Mouse (Mus musculus): Measurements from ENCODE around the gene Fam50b.

Fam50b gene

GRCm38 (mm10) chr13:34794426-34794825 lies 59.8 kb downstream of the Fam50b start:
- DNase-seq (ENCODE audit: low read depth, low spot score): no peak

Measured in brain, embryonic 18.5 days (tissue).